Mouse (Mus musculus) bone marrow, adult 2 months (tissue): ENCODE measurements around the gene Klhl18.

Experiments
- CTCF ChIP-seq: fragments of 200-500 bp; IDR thresholded peaks from 2 replicates; pipeline ENCODE4 v1.5.1; 2011; ENCODE audit warnings: low read length, control low read depth; ENCODE audit not compliant: control insufficient read depth, insufficient read depth
- POLR2A ChIP-seq: fragments of 200-500 bp; IDR thresholded peaks from 2 replicates; pipeline ENCODE4 v1.6.1; 2011; ENCODE audit warnings: low read depth, mild to moderate bottlenecking, control low read depth, low read length, borderline replicate concordance; ENCODE audit not compliant: control insufficient read depth

DNA sequence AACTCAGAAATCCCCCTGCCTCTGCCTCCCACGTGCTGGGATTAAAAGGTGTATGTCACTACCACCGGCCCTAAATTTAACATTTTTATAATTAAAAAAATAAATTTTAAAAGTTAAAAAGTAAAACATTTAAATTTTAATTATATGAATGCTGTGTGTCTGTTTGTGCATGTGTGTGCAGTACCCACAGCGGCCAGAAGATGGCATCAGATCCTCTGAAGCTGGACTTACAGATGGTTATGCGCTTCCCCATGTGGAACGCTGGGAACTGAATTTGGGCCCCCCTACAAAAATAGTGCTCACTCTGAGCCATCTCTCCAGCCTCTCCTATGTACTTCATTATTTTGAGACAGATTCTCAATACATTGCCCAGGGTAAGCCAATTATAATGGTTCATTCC, 14.4 kb upstream of the Klhl18 start:
- peak; percentile 58 for TF ChIP-seq CTCF
- no peak for TF ChIP-seq POLR2A
